8 mouse cellular contexts compared by ENCODE assay signal in the genomic region with DNA sequence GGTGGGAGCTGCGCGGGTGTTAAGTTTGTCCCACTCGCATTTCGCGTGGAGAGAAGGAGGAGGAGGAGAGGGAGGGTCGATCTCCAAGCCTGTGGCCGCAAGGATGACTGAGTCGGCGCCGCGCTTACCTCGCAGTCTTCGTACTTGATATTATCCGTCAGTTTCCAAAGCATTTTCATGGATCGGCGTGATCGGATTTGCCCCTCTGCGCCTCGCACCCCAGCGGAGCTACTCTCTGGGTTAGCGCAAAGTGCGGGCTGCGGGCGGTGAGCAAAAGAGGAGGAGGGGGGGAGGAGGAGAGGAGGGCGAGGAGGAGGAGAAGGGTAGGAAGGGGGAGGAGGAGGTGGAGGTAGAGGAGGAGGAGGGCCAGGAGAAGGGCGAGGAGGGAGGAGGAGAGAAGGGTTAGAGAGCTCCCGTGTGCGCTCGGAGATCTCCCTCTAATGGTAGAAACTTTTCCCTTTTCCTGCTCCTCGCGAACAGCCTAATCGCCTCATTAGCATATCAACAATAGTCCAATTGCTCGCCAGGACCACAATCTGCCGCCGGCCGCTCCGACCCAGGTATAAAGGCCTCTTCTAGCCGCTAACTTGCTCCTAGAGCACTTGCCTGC. TPM values are rescaled to one million over a fixed set of nuclear protein-coding genes. Genes with fewer than 3 reads are reported as not detected.
DNase-seq lines count a peak whose midpoint lies in the region; ATAC-seq and TF ChIP-seq lines count a peak whose summit lies in the region.

No protein-coding gene starts in this region.

- H3K36me3 ChIP-seq in embryonic facial prominence, embryonic 11.5 days (replicated peaks; ENCODE audit: control insufficient read depth, insufficient read depth, low read depth, low read length), result no peaks in the 10 kb centered on the region
- H3K36me3 ChIP-seq in intestine, postnatal 0 days (ENCODE audit: control insufficient read depth, insufficient read depth), result no peaks in the 10 kb centered on the region
- no peaks in the 10 kb centered on the region for H3K36me3 ChIP-seq in neural tube, embryonic 14.5 days (ENCODE audit: control insufficient read depth, insufficient read depth, low read length)

- TF ChIP-seq POLR2A in lung, adult 2 months (IDR thresholded peaks at IDR 0.05; ENCODE audit: borderline replicate concordance, extremely low read depth, low read depth, low read length), result no peak

- peak; percentile 36 for ATAC-seq in embryonic facial prominence, embryonic 11.5 days (replicated peaks; ENCODE audit: insufficient number of reproducible peaks, low FRiP score, low TSS enrichment, low read depth)
- ATAC-seq in intestine, postnatal 0 days, result no peak
- ATAC-seq in neural tube, embryonic 14.5 days (ENCODE audit: low read depth), result peak; percentile 35; the same call in 1 of the 2 replicates

- peak overlapping the region; percentile 30 for H3K4me3 ChIP-seq in lung, adult 2 months (replicated peaks; ENCODE audit: extremely low read depth, low read depth, low read length)
- peak overlapping the region; percentile 55 for H3K4me3 ChIP-seq in embryonic facial prominence, embryonic 11.5 days (ENCODE audit: low read depth, low read length)
- H3K4me3 ChIP-seq in intestine, postnatal 0 days (ENCODE audit: low read depth, low read length), result peak overlapping the region; percentile 34
- H3K4me3 ChIP-seq in neural tube, embryonic 14.5 days (ENCODE audit: low read depth, low read length), result peak overlapping the region; percentile 46

- H3K9me3 ChIP-seq in embryonic facial prominence, embryonic 11.5 days (replicated peaks; ENCODE audit: control insufficient read depth, low read length), result no peaks in the 10 kb centered on the region
- no peaks in the 10 kb centered on the region for H3K9me3 ChIP-seq in intestine, postnatal 0 days (ENCODE audit: control insufficient read depth)
- no peaks in the 10 kb centered on the region for H3K9me3 ChIP-seq in neural tube, embryonic 14.5 days (ENCODE audit: control insufficient read depth, low read length)

- TF ChIP-seq CTCF in lung, adult 2 months (IDR thresholded peaks at IDR 0.05; ENCODE audit: insufficient read depth, low read length), result no peak
- TF ChIP-seq CTCF in intestine, postnatal 0 days (IDR thresholded peaks at IDR 0.05; ENCODE audit: low read depth), result peak; percentile 61

- no peak for DNase-seq in lung, adult 2 months
- no peak for DNase-seq in lung, postnatal 36 days
- DNase-seq in embryonic facial prominence, embryonic 11.5 days (ENCODE audit: low spot score), result peak; percentile 79
- DNase-seq in layer of hippocampus, adult 11-12 months (ENCODE audit: low spot score), result no peak
- no peak for DNase-seq in spleen, adult 12 weeks (ENCODE audit: low spot score)
- DNase-seq in right cerebral cortex, postnatal 10 days (ENCODE audit: low spot score in 2 of 2), result no peak

- H3K9ac ChIP-seq in embryonic facial prominence, embryonic 11.5 days (replicated peaks; ENCODE audit: low read length), result peak overlapping the region; percentile 86
- H3K9ac ChIP-seq in intestine, postnatal 0 days (ENCODE audit: low read depth, low read length), result no peak overlapping the region
- H3K9ac ChIP-seq in neural tube, embryonic 14.5 days (replicated peaks; ENCODE audit: low read depth, low read length), result 0 out of 2 replicates have a peak overlapping the region, but pooled peaks have one; percentile 21

- H3K4me2 ChIP-seq in embryonic facial prominence, embryonic 11.5 days (ENCODE audit: low read depth, low read length), result peak overlapping the region; percentile 79
- peak overlapping the region; percentile 62 for H3K4me2 ChIP-seq in intestine, postnatal 0 days (replicated peaks; ENCODE audit: low read depth)
- H3K4me2 ChIP-seq in neural tube, embryonic 14.5 days (ENCODE audit: low read depth, low read length), result peak overlapping the region; percentile 55

- no peak overlapping the region for H3K27ac ChIP-seq in embryonic facial prominence, embryonic 11.5 days (replicated peaks; ENCODE audit: low read depth, low read length)
- H3K27ac ChIP-seq in intestine, postnatal 0 days (ENCODE audit: low read depth, low read length), result no peak overlapping the region
- H3K27ac ChIP-seq in neural tube, embryonic 14.5 days (ENCODE audit: low read depth, low read length), result 0 out of 2 replicates have a peak overlapping the region, but pooled peaks have one; percentile 18

- peaks cover 51% of the 10 kb centered on the region for H3K27me3 ChIP-seq in embryonic facial prominence, embryonic 11.5 days (ENCODE audit: control insufficient read depth, insufficient read depth, low read length)
- H3K27me3 ChIP-seq in intestine, postnatal 0 days (replicated peaks; ENCODE audit: control insufficient read depth, insufficient read depth, low read length), result peaks cover 93% of the 10 kb centered on the region
- peaks cover 33% of the 10 kb centered on the region for H3K27me3 ChIP-seq in neural tube, embryonic 14.5 days (ENCODE audit: control insufficient read depth, insufficient read depth, low read length)

- WGBS in lung, adult 2 months, result 2% methylated on average over 38 of the region's 38 CpGs
- 0% methylated on average over 35 of the region's 38 CpGs for WGBS in embryonic facial prominence, embryonic 11.5 days
- WGBS in intestine, postnatal 0 days, result under 1% methylated on average over 38 of the region's 38 CpGs
- under 1% methylated on average over 36 of the region's 38 CpGs for WGBS in neural tube, embryonic 14.5 days

- peaks cover 5% of the 10 kb centered on the region; the same call in 1 of the 2 replicates for H3K4me1 ChIP-seq in lung, adult 2 months (ENCODE audit: control insufficient read depth, insufficient read depth, low read length)
- H3K4me1 ChIP-seq in embryonic facial prominence, embryonic 11.5 days (ENCODE audit: control insufficient read depth, insufficient read depth, low read length), result peaks cover 2% of the 10 kb centered on the region
- H3K4me1 ChIP-seq in intestine, postnatal 0 days (replicated peaks; ENCODE audit: control insufficient read depth, insufficient read depth, low read length), result no peaks in the 10 kb centered on the region; the same call in 1 of the 2 replicates
- no peaks in the 10 kb centered on the region for H3K4me1 ChIP-seq in neural tube, embryonic 14.5 days (ENCODE audit: control insufficient read depth, insufficient read depth, low read length)

RNA-seq across cellular contexts. Expression of gene Tfap2a, which starts 4.5 kb away (rescaled TPM):
- 0.48 and 4.0 TPM in 2 replicates for polyA plus RNA-seq in lung, adult 2 months (2012; rRNA removed)
- polyA plus RNA-seq in embryonic facial prominence, embryonic 11.5 days (2014; fragmentation: Nextera tagmentation; extraction: Ambion mirVana), result 7.7 and 8.4 TPM in 2 replicates
- polyA plus RNA-seq in intestine, postnatal 0 days (2015; fragmentation: Nextera tagmentation; extraction: Ambion mirVana), result 0.04 and 0.07 TPM in 2 replicates
- 7.3 and 9.1 TPM in 2 replicates for polyA plus RNA-seq in neural tube, embryonic 14.5 days (2014; fragmentation: Nextera tagmentation; extraction: Ambion mirVana)
